Mouse (Mus musculus) MEL-GATA-1-ER (cell line): ENCODE measurements around the gene Nr4a3.

ENCODE experiments used
- DNase-seq: peaks from one replicate; pipeline ENCODE4 v3.0.0-alpha.2; 2012; ENCODE audit warnings: low read depth; ENCODE audit errors: extremely low read depth

The Nr4a3 gene

DNA sequence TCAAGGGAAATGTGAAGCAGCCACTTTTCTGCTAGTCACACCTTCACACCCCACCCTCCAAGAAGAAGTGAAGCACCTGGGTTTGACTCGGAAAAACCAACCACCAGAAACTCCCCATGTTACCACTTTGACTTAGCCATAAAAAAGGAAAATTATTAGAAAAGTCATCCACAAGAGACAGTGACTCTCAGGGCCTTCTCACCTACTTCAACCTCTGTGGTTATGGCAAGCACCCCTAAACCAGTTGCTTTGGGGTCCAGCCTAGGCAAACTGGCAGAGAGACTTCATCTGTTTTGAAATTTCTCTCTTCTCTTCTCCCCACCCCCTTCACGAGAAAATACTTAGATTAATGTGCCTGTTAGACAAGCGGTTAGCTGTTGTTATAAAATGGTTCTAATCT, 5.1 kb downstream of the Nr4a3 start:
- no peak for DNase-seq

- DNase-seq: no peak
These were observed 5.5 kb downstream of the Nr4a3 start for GRCm38 (mm10) chr4:48050442-48050841.

- DNase-seq: no peak
These were observed 6.2 kb downstream of the Nr4a3 start for GRCm38 (mm10) chr4:48051086-48051673.

DNA sequence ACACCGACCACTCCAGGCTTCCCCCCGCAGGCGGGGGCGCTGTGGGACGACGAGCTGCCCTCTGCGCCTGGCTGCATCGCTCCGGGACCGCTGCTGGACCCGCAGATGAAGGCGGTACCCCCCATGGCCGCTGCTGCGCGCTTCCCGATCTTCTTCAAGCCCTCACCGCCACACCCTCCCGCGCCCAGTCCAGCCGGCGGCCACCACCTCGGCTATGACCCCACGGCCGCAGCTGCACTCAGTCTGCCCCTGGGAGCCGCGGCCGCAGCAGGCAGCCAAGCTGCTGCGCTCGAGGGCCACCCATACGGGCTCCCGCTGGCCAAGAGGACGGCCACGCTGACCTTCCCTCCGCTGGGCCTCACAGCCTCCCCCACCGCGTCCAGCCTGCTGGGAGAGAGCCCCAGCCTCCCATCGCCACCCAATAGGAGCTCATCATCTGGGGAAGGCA, 6.7 kb downstream of the Nr4a3 start:
- DNase-seq: no peak

DNA sequence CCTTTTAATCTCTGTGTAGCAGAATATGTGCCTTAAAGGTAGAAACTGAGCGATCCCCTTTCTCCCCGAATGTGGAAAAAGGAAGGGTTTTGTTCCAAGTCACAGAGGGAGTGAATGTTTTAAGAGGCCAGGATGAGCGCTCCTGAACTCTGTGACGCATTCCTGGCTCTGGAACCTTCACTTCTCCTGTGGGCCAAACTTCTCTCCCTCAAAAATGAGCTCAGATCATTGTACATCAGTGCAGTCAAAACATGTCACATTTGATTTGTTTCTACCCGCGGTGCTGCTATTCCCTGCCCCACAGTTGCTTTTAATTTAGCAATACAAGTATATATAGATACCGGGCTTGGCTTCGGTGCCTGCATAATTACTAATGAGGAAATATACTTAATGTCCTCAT, 16.8 kb downstream of the Nr4a3 start:
- no peak for DNase-seq

DNA sequence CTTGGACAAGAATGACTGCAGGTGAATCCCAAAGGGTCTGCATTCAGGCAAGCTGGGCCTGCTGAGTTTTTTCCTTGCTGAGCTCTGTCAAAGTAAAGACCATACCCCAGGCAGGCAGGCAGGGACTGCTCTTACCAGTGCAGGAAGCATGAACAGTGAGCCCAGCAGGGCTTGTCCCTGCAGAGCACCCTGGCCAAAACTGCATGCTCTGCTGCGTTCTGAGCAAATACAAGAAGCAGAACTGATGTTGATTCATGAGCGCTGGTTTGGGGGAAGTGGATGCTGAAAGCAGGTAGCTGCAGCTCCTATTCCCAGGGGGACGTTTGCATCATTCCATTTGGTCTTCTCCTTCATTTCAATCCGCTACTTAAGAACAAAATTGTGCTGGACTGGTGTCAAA, 19.4 kb downstream of the Nr4a3 start:
- DNase-seq: no peak

DNA sequence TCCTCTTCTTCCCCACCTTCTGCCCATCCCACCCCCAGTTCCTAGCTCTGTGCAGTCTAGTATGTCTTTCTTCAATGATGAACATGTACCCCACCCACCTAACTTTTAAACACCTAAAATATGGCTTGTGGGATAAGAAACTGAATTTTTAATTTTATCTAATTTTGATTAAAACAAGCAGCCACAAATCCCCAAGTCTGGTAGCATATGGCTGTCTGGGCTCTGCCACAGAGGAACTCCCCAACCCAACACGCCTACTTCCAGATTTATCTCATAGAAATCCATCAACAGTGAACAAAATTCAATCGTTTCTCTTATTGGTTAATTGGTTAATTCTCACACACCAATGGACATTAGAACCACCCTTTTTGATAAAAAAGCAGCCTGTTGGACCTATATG, 21.7 kb downstream of the Nr4a3 start:
- no peak for DNase-seq

- no peak for DNase-seq
These were observed 24.2 kb downstream of the Nr4a3 start for GRCm38 (mm10) chr4:48069111-48069510.

- no peak for DNase-seq
These were observed 27.1 kb downstream of the Nr4a3 start for GRCm38 (mm10) chr4:48072006-48072405.

DNA sequence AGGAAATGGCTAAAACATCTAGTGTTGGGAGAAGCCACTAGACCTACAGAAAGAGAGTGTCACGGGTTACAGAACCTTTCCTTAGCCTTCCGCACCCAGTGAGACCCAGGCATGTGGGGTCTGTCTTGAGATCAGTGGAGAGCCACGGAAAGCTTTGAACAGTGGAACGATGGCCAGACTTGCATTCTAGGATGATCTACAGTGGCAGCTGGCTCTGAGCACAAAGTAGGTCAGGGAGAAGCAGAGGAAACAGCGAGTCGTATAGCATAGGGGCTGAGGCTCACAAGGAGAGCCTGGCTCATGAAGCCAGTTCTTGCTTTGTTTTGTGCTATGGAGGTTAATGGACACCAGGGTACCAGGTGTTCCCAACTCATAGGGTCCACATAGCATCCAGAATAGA, 28.4 kb downstream of the Nr4a3 start:
- DNase-seq: no peak

DNA sequence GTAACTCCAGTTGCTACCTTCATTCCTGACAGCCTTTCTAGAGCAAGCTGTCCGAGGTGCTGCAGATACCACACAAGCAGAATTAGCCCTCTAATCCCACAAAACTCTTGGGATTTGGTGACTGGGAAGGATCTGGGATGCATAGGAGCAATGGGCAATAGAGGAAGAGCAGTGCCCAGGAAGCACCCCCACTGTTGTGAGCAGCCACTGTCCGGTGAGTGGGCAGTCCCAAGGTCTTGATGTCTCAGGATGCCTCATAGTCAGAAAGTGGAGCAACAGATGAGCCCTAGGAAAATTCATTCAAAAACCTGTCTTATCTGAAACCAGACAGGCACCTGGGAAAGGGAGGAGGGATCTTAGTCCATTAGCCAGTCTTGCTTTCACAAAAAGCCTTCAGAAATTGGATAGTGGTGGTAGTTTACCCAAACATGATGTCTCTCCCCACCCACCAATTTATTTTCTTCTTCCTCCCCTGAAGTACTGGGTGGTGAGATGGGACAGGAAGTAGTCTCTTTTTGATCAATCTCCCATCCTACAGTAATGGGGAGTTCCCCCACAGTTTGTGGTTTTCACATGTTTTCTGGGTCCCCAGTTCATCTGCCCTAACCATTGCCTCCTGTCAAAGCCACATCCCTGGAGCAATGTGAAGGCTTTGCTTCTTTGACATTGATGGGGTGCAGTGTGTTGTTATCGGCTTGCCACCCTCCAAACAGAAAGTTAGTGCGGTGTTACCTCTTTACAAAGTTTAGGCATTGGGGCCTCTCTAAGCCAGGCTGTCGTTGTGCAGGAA, 29.7 kb downstream of the Nr4a3 start:
- no peak for DNase-seq

GRCm38 (mm10) chr4:48076693-48077471, 31.9 kb downstream of the Nr4a3 start:
- peak; percentile 80 for DNase-seq

- DNase-seq: no peak
These were observed 33.3 kb downstream of the Nr4a3 start for GRCm38 (mm10) chr4:48078213-48078612.

- no peak for DNase-seq
These were observed 34.5 kb downstream of the Nr4a3 start for GRCm38 (mm10) chr4:48079285-48080039.

DNA sequence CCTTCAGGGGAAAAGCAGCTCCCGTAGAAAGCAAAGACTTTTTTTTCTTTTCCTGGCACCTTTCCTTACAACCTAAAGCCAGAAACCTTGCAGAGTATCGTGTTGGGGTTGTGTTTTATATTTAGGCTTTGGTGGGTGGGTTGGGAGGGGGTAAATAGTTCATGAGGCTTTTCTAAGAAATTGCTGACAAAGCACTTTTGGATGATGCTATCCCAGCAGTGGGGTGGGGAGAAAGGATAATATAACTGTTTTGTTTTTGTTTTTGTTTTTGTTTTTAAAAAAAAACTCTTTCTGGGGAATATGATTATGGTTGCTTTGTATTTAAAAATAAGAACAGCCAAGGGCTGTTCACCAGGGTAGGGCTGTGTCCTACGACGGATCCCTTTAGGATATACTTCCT, 38.5 kb downstream of the Nr4a3 start:
- no peak for DNase-seq

GRCm38 (mm10) chr4:48086609-48087008, 41.7 kb downstream of the Nr4a3 start:
- DNase-seq: no peak

GRCm38 (mm10) chr4:48087497-48087896, 42.5 kb downstream of the Nr4a3 start:
- DNase-seq: no peak

DNA sequence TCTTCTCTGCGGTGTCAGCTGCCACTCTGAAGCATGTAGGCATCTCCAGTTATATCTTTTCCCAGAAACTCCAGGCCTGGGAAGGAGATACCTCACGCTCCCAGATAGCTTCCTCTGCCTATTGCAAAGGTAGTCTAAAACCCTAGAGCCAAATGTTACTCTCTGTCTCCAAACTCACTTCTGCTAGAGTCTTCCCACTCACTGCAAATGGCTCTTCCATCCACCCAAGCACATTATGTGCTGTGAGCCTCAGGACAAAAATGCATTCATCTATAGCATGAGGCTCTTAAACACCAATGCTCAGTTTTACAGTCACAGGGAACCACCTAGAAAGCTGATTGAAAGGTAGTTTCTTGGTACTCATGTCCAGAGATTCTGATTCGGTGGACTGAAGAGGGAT, 48.3 kb downstream of the Nr4a3 start:
- no peak for DNase-seq

DNA sequence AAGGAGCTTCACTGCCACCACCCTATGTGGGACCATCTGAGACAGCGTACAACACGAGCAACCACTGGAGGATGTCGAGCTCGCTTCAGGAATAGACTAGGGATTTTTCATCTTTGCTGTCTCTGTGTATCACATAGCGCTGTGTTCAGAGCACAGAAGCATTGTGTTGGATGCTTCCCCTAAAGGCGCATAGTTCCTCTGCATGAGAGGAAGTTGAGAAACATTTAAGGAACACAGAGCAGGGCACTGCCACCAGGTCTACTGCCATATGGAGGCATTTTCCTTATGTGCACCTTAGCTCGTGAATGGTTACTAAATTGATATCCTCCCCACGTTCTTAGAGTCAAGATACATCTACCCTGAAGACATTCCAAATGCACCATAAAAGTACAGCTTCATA, 55.3 kb downstream of the Nr4a3 start:
- no peak for DNase-seq

- no peak for DNase-seq
These were observed 57.0 kb downstream of the Nr4a3 start for GRCm38 (mm10) chr4:48101981-48102380.

GRCm38 (mm10) chr4:48105387-48105786, 60.4 kb downstream of the Nr4a3 start:
- DNase-seq: no peak

DNA sequence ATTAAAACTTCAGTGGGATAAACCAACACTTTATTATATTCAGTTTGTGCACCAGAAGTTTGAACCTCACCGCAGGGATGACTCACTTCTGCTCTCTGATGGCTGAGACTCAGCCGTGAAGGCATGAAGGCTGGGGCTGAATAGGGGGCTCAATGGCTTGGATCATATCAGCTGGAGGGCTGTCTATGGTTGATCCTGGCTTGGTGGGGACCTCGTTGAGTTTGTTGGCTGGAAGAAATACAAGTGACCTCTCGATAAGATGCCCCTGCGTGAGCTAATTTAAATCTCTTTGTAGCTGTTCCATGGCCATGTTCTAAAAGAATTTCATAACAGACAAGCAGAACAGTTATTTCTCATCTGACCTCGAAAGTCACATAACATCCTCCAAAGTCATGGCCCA, 62.1 kb downstream of the Nr4a3 start:
- DNase-seq: no peak
